Mouse (Mus musculus): ENCODE results near the gene Ptprn2. TPM values are rescaled to one million over a fixed set of nuclear protein-coding genes. Genes with fewer than 3 reads are reported as not detected.

Ptprn2 gene
- polyA plus RNA-seq, 1 experiment from 2014 or later: 6.9 TPM

DNA sequence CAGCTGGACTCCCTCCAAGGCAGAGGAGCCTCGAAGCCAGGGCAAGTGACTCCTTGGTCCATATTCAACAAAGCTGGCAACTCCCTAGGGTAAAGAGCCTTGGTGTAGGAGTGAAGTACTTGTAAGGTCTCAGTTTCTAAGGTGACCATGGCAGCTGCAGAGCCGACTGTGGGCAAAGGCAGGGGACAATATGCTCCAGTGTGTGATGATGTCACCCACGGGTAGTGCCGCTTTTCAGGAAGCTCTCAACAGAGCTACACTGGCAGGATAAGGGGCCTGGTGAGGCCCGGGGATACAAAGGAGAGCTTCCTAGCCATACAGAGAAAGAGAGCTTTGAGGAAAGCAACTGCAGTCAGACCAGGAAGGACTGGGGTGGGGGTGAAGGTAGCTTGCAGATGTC lies 684.1 kb downstream of the Ptprn2 start:
- Histone ChIP-seq H3K9me3 (ENCODE audit: control insufficient read depth, low read length) (no peaks in the 10 kb centered on the region), H3K4me2 (replicated peaks; ENCODE audit: low read depth, low read length) (no peak overlapping the region), H3K9ac (ENCODE audit: low read depth, low read length) (peak overlapping the region; percentile 40), H3K27ac (ENCODE audit: low read depth, low read length) (peak overlapping the region; percentile 95), H3K27me3 (ENCODE audit: control insufficient read depth, insufficient read depth, low read length) (no peaks in the 10 kb centered on the region), H3K4me1 (replicated peaks; ENCODE audit: control insufficient read depth, insufficient read depth, low read length) (peaks cover 32% of the 10 kb centered on the region), H3K36me3 (ENCODE audit: control insufficient read depth, insufficient read depth, low read length) (no peaks in the 10 kb centered on the region), H3K4me3 (ENCODE audit: low read depth, low read length) (no peak overlapping the region)
- DNase-seq (ENCODE audit: low spot score): no peak
- 36% methylated on average over 5 of the region's 5 CpGs for WGBS
- ATAC-seq (ENCODE audit: low FRiP score): no peak

GRCm38 (mm10) chr12:117172529-117172884 lies 687.0 kb downstream of the Ptprn2 start:
- H3K4me2 ChIP-seq (replicated peaks; ENCODE audit: low read depth, low read length): peak overlapping the region; percentile 27
- H3K9me3 ChIP-seq (ENCODE audit: control insufficient read depth, low read length): no peaks in the 10 kb centered on the region
- DNase-seq (ENCODE audit: low spot score) (no peak), ATAC-seq (ENCODE audit: low FRiP score) (no peak)
- no peak overlapping the region for H3K4me3 ChIP-seq (ENCODE audit: low read depth, low read length)
- H3K36me3 ChIP-seq (ENCODE audit: control insufficient read depth, insufficient read depth, low read length): no peaks in the 10 kb centered on the region
- H3K27ac ChIP-seq (ENCODE audit: low read depth, low read length): peak overlapping the region; percentile 95
- WGBS: 16% methylated on average over 2 of the region's 2 CpGs
- H3K27me3 ChIP-seq (ENCODE audit: control insufficient read depth, insufficient read depth, low read length): no peaks in the 10 kb centered on the region
- peak overlapping the region; percentile 35 for H3K9ac ChIP-seq (ENCODE audit: low read depth, low read length)
- peaks cover 46% of the 10 kb centered on the region for H3K4me1 ChIP-seq (replicated peaks; ENCODE audit: control insufficient read depth, insufficient read depth, low read length)

- Histone ChIP-seq H3K27ac (ENCODE audit: low read depth, low read length) (peak overlapping the region; percentile 95), H3K4me3 (ENCODE audit: low read depth, low read length) (no peak overlapping the region), H3K4me2 (replicated peaks; ENCODE audit: low read depth, low read length) (peak overlapping the region; percentile 27), H3K9ac (ENCODE audit: low read depth, low read length) (peak overlapping the region; percentile 35), H3K36me3 (ENCODE audit: control insufficient read depth, insufficient read depth, low read length) (no peaks in the 10 kb centered on the region), H3K4me1 (replicated peaks; ENCODE audit: control insufficient read depth, insufficient read depth, low read length) (peaks cover 46% of the 10 kb centered on the region), H3K9me3 (ENCODE audit: control insufficient read depth, low read length) (no peaks in the 10 kb centered on the region), H3K27me3 (ENCODE audit: control insufficient read depth, insufficient read depth, low read length) (no peaks in the 10 kb centered on the region)
- ATAC-seq (ENCODE audit: low FRiP score): peak; percentile 95
- DNase-seq (ENCODE audit: low spot score): peak; percentile 81
- WGBS: 8% methylated on average over 11 of the region's 11 CpGs
Observed at GRCm38 (mm10) chr12:117172885-117173529, 687.5 kb downstream of the Ptprn2 start.

- Histone ChIP-seq H3K27me3 (ENCODE audit: control insufficient read depth, insufficient read depth, low read length) (no peaks in the 10 kb centered on the region), H3K36me3 (ENCODE audit: control insufficient read depth, insufficient read depth, low read length) (no peaks in the 10 kb centered on the region), H3K4me3 (ENCODE audit: low read depth, low read length) (no peak overlapping the region), H3K4me1 (replicated peaks; ENCODE audit: control insufficient read depth, insufficient read depth, low read length) (peaks cover 40% of the 10 kb centered on the region), H3K27ac (ENCODE audit: low read depth, low read length) (peak overlapping the region; percentile 95; the same call in 1 of the 2 replicates), H3K4me2 (replicated peaks; ENCODE audit: low read depth, low read length) (no peak overlapping the region), H3K9ac (ENCODE audit: low read depth, low read length) (no peak overlapping the region), H3K9me3 (ENCODE audit: control insufficient read depth, low read length) (no peaks in the 10 kb centered on the region)
- WGBS: 13% methylated on average over 3 of the region's 3 CpGs
- DNase-seq (ENCODE audit: low spot score) (no peak), ATAC-seq (ENCODE audit: low FRiP score) (no peak)
Observed at GRCm38 (mm10) chr12:117174189-117174588, 688.7 kb downstream of the Ptprn2 start.

- peaks cover 37% of the 10 kb centered on the region for H3K4me1 ChIP-seq (replicated peaks; ENCODE audit: control insufficient read depth, insufficient read depth, low read length)
- H3K27ac ChIP-seq (ENCODE audit: low read depth, low read length): peak overlapping the region; percentile 31; the same call in 1 of the 2 replicates
- peak overlapping the region; percentile 5; the same call in 1 of the 2 replicates for H3K9ac ChIP-seq (ENCODE audit: low read depth, low read length)
- 73% methylated on average over 15 of the region's 15 CpGs for WGBS
- no peak for ATAC-seq (ENCODE audit: low FRiP score)
- DNase-seq (ENCODE audit: low spot score): no peak
- H3K4me3 ChIP-seq (ENCODE audit: low read depth, low read length): no peak overlapping the region
- no peaks in the 10 kb centered on the region for H3K9me3 ChIP-seq (ENCODE audit: control insufficient read depth, low read length)
- no peak overlapping the region for H3K4me2 ChIP-seq (replicated peaks; ENCODE audit: low read depth, low read length)
- no peaks in the 10 kb centered on the region for H3K27me3 ChIP-seq (ENCODE audit: control insufficient read depth, insufficient read depth, low read length)
- no peaks in the 10 kb centered on the region for H3K36me3 ChIP-seq (ENCODE audit: control insufficient read depth, insufficient read depth, low read length)
Observed at GRCm38 (mm10) chr12:117175072-117175681, 689.7 kb downstream of the Ptprn2 start.

GRCm38 (mm10) chr12:117176259-117176823 lies 690.8 kb downstream of the Ptprn2 start:
- DNase-seq (ENCODE audit: low spot score) (no peak), ATAC-seq (ENCODE audit: low FRiP score) (no peak)
- Histone ChIP-seq H3K4me1 (replicated peaks; ENCODE audit: control insufficient read depth, insufficient read depth, low read length) (peaks cover 37% of the 10 kb centered on the region), H3K9ac (ENCODE audit: low read depth, low read length) (peak overlapping the region; percentile 50; the same call in 1 of the 2 replicates), H3K36me3 (ENCODE audit: control insufficient read depth, insufficient read depth, low read length) (no peaks in the 10 kb centered on the region), H3K4me3 (ENCODE audit: low read depth, low read length) (no peak overlapping the region), H3K4me2 (replicated peaks; ENCODE audit: low read depth, low read length) (no peak overlapping the region), H3K27ac (ENCODE audit: low read depth, low read length) (peak overlapping the region; percentile 77), H3K27me3 (ENCODE audit: control insufficient read depth, insufficient read depth, low read length) (no peaks in the 10 kb centered on the region), H3K9me3 (ENCODE audit: control insufficient read depth, low read length) (no peaks in the 10 kb centered on the region)
- 23% methylated on average over 13 of the region's 13 CpGs for WGBS

DNA sequence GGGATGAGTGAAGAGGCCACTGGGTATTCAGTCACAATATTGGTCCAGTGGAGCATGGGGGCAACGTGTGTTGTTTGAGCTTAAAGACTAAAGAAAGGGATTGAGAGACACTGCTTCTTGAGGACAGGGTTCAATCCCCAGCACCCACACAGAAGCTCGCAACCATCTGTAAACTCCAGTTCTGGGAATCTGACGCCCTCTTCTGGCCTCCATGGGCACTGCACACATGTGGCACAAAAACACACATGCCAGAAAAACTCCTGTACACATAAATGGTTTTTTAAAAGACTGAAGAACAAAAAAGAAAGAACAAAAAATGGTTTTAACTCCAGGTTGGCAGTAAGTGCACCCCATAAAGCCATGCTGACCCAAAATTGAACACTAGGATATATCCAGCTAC lies 701.6 kb downstream of the Ptprn2 start:
- Histone ChIP-seq H3K36me3 (ENCODE audit: control insufficient read depth, insufficient read depth, low read length) (peaks cover 23% of the 10 kb centered on the region), H3K9me3 (ENCODE audit: control insufficient read depth, low read length) (no peaks in the 10 kb centered on the region), H3K4me1 (replicated peaks; ENCODE audit: control insufficient read depth, insufficient read depth, low read length) (no peaks in the 10 kb centered on the region), H3K4me2 (replicated peaks; ENCODE audit: low read depth, low read length) (no peak overlapping the region), H3K9ac (ENCODE audit: low read depth, low read length) (no peak overlapping the region), H3K4me3 (ENCODE audit: low read depth, low read length) (no peak overlapping the region), H3K27ac (ENCODE audit: low read depth, low read length) (no peak overlapping the region), H3K27me3 (ENCODE audit: control insufficient read depth, insufficient read depth, low read length) (no peaks in the 10 kb centered on the region)
- WGBS: 89% methylated on average over 3 of the region's 3 CpGs
- no peak for ATAC-seq (ENCODE audit: low FRiP score)
- DNase-seq (ENCODE audit: low spot score): no peak

DNA sequence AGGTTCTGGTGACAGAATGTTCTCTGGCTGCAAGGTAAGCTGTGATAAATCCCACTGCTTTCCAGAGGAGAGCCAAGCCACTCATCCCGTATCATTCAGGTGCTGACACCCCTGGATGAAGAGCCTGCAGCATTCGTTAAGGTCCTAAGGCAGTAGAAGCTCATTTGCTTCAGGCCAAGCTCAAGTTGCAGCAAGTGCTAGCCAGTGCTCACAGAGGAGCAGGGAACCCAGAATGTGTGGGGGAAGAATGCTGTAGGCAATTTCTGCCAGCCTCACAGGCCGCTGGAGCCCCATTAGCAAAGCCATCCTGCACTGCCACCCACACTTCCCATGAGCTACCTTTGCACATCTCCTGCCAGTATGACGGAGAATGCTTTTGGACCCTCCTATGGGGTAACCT lies 706.5 kb downstream of the Ptprn2 start:
- ATAC-seq (ENCODE audit: low FRiP score): no peak
- Histone ChIP-seq H3K9me3 (ENCODE audit: control insufficient read depth, low read length) (no peaks in the 10 kb centered on the region), H3K4me3 (ENCODE audit: low read depth, low read length) (no peak overlapping the region), H3K9ac (ENCODE audit: low read depth, low read length) (no peak overlapping the region), H3K36me3 (ENCODE audit: control insufficient read depth, insufficient read depth, low read length) (peaks cover 2% of the 10 kb centered on the region), H3K4me2 (replicated peaks; ENCODE audit: low read depth, low read length) (no peak overlapping the region), H3K27me3 (ENCODE audit: control insufficient read depth, insufficient read depth, low read length) (no peaks in the 10 kb centered on the region), H3K27ac (ENCODE audit: low read depth, low read length) (no peak overlapping the region), H3K4me1 (replicated peaks; ENCODE audit: control insufficient read depth, insufficient read depth, low read length) (peaks cover 16% of the 10 kb centered on the region)
- DNase-seq (ENCODE audit: low spot score): no peak
- 88% methylated on average over 4 of the region's 4 CpGs for WGBS

Measured in hindbrain, embryonic 11.5 days (tissue).